Mouse (Mus musculus) bone marrow macrophage, adult 2 months (primary cell): Measurements from ENCODE around the gene Bdnf. TPM values are rescaled to one million over a fixed set of nuclear protein-coding genes. Genes with fewer than 3 reads are reported as not detected.

Experiments used
- H3K27ac ChIP-seq: 2 replicates; pipeline ENCODE4 v1.5.1; 2012; ENCODE audit warnings: low read depth, low read length; ENCODE audit not compliant: insufficient read depth
- H3K4me1 ChIP-seq: 2 replicates; pipeline ENCODE4 v1.6.1; 2012; ENCODE audit warnings: low read length; ENCODE audit not compliant: control insufficient read depth, insufficient read depth
- H3K4me3 ChIP-seq: 2 replicates; pipeline ENCODE4 v1.5.1; 2012; ENCODE audit warnings: mild to moderate bottlenecking, low read length, moderate library complexity; ENCODE audit not compliant: insufficient read depth
- CTCF ChIP-seq: IDR thresholded peaks from 2 replicates; pipeline ENCODE4 v1.5.1; 2012; ENCODE audit warnings: low read depth, mild to moderate bottlenecking, low read length, moderate library complexity
- POLR2A ChIP-seq: IDR thresholded peaks from 2 replicates; pipeline ENCODE4 v1.6.1; 2012; ENCODE audit warnings: mild to moderate bottlenecking, low read depth, low read length, borderline replicate concordance
- polyA plus RNA-seq: library from polyadenylated mRNA; stranded (reverse); fragments of >200 nt; gene quantifications from 2 replicates; pipeline ENCODE4 v1.2.4, GENCODE M21; 2012; ENCODE audit not compliant: missing spikeins, insufficient read depth, insufficient read length

Bdnf gene
- polyA plus RNA-seq, 1 experiment, result not detected

DNA sequence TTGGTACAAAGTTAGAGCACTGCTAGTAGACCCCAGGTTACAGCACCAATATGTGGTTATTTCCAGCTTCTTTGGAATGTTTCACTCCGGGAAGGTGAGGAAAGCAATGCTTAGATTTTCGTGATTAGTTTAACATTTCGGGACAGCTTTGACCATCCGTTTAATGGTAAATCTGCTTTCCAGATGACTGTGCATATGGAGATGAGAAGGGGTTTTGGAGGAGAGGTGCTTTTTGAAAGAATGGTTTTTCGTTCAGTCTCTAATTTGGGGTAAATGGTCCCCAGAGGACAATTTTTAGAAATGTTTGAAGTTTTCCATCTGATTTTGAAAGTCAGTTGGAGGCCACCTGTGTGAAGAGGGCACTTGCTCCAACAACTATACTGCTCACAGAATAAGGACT lies 29.6 kb downstream of the Bdnf start:
- H3K4me3 ChIP-seq, result no peak overlapping the region
- H3K27ac ChIP-seq, result no peak overlapping the region
- no peak for TF ChIP-seq POLR2A
- no peak for TF ChIP-seq CTCF
- no peaks in the 10 kb centered on the region for H3K4me1 ChIP-seq

DNA sequence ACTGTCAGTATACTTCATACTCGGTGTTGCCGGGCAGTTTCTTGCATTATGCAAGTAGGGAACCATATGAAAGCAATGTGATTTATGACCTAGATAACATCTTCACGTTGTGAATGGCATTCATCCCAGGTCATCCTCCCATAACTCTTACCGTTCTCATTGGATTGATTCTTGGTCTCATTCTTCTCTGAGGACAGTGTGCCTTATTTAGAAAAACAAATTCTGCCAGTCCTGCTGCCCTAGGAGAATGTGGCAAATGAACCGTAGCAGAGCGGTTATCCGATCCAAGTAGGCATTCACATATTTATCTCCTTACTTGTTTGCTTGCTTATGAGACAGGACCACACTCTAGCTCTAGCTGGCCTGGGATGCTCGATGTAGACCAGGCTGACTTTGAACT lies 32.0 kb downstream of the Bdnf start:
- no peak overlapping the region for H3K27ac ChIP-seq
- no peaks in the 10 kb centered on the region for H3K4me1 ChIP-seq
- TF ChIP-seq CTCF (no peak), POLR2A (no peak)
- H3K4me3 ChIP-seq, result no peak overlapping the region

DNA sequence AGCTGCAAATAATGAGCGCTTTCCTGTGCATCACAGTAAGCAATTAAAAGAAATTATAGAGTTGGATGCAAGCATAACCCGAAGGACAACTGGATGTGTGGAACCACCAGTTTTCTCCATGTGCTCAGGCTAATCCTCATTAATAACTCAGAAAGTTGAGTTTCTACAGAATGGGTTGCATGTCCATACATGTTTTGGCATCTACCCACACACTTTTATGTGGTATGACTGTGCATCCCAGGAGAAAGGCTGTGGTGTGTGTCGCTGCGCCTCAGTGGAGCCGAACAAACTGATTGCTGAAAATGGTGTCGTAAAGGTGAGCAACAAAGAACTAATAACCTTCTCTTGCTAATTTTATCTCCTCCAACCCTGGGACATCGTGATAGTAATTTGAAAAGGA lies 34.8 kb downstream of the Bdnf start:
- no peaks in the 10 kb centered on the region for H3K4me1 ChIP-seq
- TF ChIP-seq CTCF (no peak), POLR2A (no peak)
- no peak overlapping the region for H3K27ac ChIP-seq
- no peak overlapping the region for H3K4me3 ChIP-seq

GRCm38 (mm10) chr2:109711049-109711448 lies 36.5 kb downstream of the Bdnf start:
- no peak overlapping the region for H3K27ac ChIP-seq
- no peak overlapping the region for H3K4me3 ChIP-seq
- TF ChIP-seq CTCF, result no peak
- H3K4me1 ChIP-seq, result no peaks in the 10 kb centered on the region

DNA sequence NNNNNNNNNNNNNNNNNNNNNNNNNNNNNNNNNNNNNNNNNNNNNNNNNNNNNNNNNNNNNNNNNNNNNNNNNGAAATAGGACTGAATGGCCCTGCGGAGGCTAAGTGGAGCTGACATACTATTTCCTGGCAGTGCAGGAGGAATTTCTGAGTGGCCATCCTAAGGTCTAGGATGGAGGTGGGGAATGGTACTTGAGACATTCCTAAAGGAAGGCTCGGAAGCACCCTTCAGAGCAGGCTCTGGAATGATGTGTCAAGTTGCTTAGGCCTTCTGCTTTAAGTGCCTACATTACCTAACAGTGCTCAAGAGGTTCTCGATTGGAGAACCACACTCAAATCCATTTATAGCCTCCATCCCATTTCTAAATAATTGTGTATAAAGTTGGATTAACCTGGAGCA lies 50.8 kb downstream of the Bdnf start:
- Histone ChIP-seq H3K4me3 (no peak overlapping the region), H3K4me1 (no peaks in the 10 kb centered on the region), H3K27ac (no peak overlapping the region)
- TF ChIP-seq CTCF (no peak), POLR2A (no peak)

GRCm38 (mm10) chr2:109725831-109726230 lies 51.3 kb downstream of the Bdnf start:
- Histone ChIP-seq H3K27ac (no peak overlapping the region), H3K4me3 (no peak overlapping the region), H3K4me1 (no peaks in the 10 kb centered on the region)
- TF ChIP-seq POLR2A (no peak), CTCF (no peak)

GRCm38 (mm10) chr2:109729221-109729620 lies 54.7 kb downstream of the Bdnf start:
- H3K4me1 ChIP-seq, result no peaks in the 10 kb centered on the region
- TF ChIP-seq POLR2A, result no peak
- no peak overlapping the region for H3K4me3 ChIP-seq
- H3K27ac ChIP-seq, result no peak overlapping the region

- Histone ChIP-seq H3K4me1 (no peaks in the 10 kb centered on the region), H3K4me3 (no peak overlapping the region), H3K27ac (no peak overlapping the region)
- TF ChIP-seq POLR2A (no peak), CTCF (no peak)
Observed at GRCm38 (mm10) chr2:109733201-109734039, 58.9 kb downstream of the Bdnf start.

- H3K4me3 ChIP-seq, result no peak overlapping the region
- no peak overlapping the region for H3K27ac ChIP-seq
- no peaks in the 10 kb centered on the region for H3K4me1 ChIP-seq
- TF ChIP-seq CTCF, result no peak
- no peak for TF ChIP-seq POLR2A
Observed at GRCm38 (mm10) chr2:109734228-109734627, 59.7 kb downstream of the Bdnf start.

GRCm38 (mm10) chr2:109734666-109735065 lies 60.2 kb downstream of the Bdnf start:
- Histone ChIP-seq H3K4me3 (no peak overlapping the region), H3K27ac (no peak overlapping the region), H3K4me1 (no peaks in the 10 kb centered on the region)
- TF ChIP-seq CTCF, result no peak
- no peak for TF ChIP-seq POLR2A
